Mouse (Mus musculus) testis, adult 2 months (tissue): ENCODE data around the gene Zdhhc11. TPM values are rescaled to one million over a fixed set of nuclear protein-coding genes. Genes with fewer than 3 reads are reported as not detected.
A peak's percentile ranks its signal among the peaks of the same experiment; 100 is the strongest.

Experiments
- H3K27ac ChIP-seq: fragments of 200-500 bp; 2 replicates; pipeline ENCODE4 v1.5.1; 2012; ENCODE audit warnings: low read depth, low read length; ENCODE audit not compliant: control insufficient read depth, insufficient read depth
- H3K27me3 ChIP-seq: fragments of 200-500 bp; 2 replicates; pipeline ENCODE4 v1.6.1; 2012; ENCODE audit warnings: mild to moderate bottlenecking, low read length, moderate library complexity; ENCODE audit not compliant: control insufficient read depth, insufficient read depth
- H3K36me3 ChIP-seq: fragments of 200-500 bp; 2 replicates; pipeline ENCODE4 v1.6.1; 2012; ENCODE audit warnings: mild to moderate bottlenecking, low read length; ENCODE audit not compliant: control insufficient read depth, insufficient read depth
- H3K4me1 ChIP-seq: fragments of 200-500 bp; 2 replicates; pipeline ENCODE4 v1.6.1; 2012; ENCODE audit warnings: low read length; ENCODE audit not compliant: control insufficient read depth, insufficient read depth
- H3K4me3 ChIP-seq: fragments of 200-500 bp; 2 replicates; pipeline ENCODE4 v1.5.1; 2012; ENCODE audit warnings: low read depth, mild to moderate bottlenecking, low read length, moderate library complexity, mixed read lengths; ENCODE audit not compliant: control insufficient read depth
- CTCF ChIP-seq: fragments of 200-500 bp; IDR thresholded peaks from 2 replicates; pipeline ENCODE4 v1.5.1; 2012; ENCODE audit warnings: low read depth, mild to moderate bottlenecking, inconsistent platforms, low read length, moderate library complexity; ENCODE audit not compliant: control insufficient read depth, insufficient read depth, insufficient replicate concordance
- POLR2A ChIP-seq: fragments of 200-500 bp; IDR thresholded peaks from 2 replicates; pipeline ENCODE4 v1.6.1; 2012; ENCODE audit warnings: low read depth, mild to moderate bottlenecking, inconsistent platforms, low read length, moderate library complexity; ENCODE audit not compliant: control insufficient read depth
- polyA plus RNA-seq: library from polyadenylated mRNA; depleted of rRNA; stranded (reverse); fragments of >200 nt; gene quantifications from 2 replicates; pipeline ENCODE4 v1.2.3, GENCODE M21; 2012

Zdhhc11 gene
- polyA plus RNA-seq, 1 experiment, result 44.3 TPM

DNA sequence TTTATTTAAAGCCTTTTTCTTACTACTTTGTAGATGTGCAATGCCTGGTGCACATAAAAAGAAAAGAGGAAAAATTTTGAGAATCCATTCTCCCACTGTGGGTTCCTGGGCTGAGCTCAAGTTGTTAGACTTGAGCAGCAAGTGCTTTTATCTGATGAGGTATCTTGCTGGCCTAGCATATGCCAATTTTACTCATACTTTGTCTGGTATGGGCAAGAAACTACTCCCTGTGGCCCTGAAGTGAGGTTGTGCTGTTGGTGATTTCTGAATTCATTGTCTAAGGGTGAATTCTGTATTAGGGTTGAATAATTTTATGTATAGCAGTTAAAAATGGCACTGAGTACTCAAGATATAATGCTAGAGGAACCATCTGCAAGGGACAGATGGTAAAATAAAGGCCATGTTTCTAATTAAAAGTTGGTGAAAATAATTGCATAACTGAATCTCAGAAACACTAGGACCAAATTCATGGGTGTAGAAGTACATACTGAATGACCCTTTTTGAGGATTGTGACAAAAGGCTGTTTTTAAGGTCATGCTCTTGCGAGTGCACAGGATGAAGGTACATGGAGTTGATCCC is 10.0 kb upstream of the Zdhhc11 start:
- TF ChIP-seq POLR2A, result no peak
- TF ChIP-seq CTCF, result no peak
- no peak overlapping the region for H3K27ac ChIP-seq
- H3K4me3 ChIP-seq, result no peak overlapping the region
- no peaks in the 10 kb centered on the region for H3K27me3 ChIP-seq
- peaks cover 1% of the 10 kb centered on the region; the same call in 1 of the 2 replicates for H3K36me3 ChIP-seq
- H3K4me1 ChIP-seq, result no peaks in the 10 kb centered on the region

DNA sequence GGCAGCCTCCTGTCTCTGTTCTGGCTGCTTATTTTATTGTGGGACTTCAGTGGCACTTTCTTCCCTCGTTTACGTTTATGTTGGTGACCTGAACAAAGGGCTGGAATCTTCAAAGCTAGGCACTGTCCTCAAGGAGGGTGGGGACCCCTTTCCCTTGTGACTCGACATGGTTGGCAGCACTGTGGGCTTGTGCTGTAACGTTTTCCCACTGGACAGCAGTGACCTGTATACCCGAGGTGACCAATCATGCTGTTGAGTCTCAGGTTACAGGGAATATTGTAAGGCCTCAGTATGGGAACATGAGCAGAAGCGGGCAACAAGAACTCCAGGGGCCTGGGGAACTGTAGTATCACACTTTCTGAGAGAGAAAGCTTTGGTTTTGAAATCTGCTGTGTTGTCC is 9.0 kb upstream of the Zdhhc11 start:
- H3K27me3 ChIP-seq, result no peaks in the 10 kb centered on the region
- no peak overlapping the region for H3K27ac ChIP-seq
- H3K4me1 ChIP-seq, result no peaks in the 10 kb centered on the region
- TF ChIP-seq POLR2A (no peak), CTCF (no peak)
- H3K36me3 ChIP-seq, result peaks cover 1% of the 10 kb centered on the region; the same call in 1 of the 2 replicates
- H3K4me3 ChIP-seq, result no peak overlapping the region

DNA sequence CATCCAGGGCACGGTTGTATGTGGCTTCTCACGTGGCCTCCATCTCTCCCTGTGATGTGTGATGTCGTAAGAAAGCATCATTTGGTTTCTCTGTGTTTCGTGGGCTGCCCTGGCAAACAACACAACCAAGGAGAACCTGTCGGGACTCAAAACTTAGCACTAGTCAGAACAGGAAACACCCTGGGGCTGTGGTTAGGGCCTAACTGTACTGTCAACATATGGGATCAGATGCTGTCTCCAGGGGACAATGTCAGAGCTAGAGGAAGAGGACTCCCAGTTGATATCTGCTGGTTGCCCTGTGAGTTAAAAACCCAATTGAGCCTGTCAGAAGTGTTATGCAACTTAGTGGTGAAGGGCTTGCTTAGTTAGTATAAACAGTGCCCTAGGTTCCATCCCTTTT is 8.1 kb upstream of the Zdhhc11 start:
- Histone ChIP-seq H3K27me3 (no peaks in the 10 kb centered on the region), H3K27ac (no peak overlapping the region), H3K36me3 (peaks cover 1% of the 10 kb centered on the region; the same call in 1 of the 2 replicates), H3K4me1 (no peaks in the 10 kb centered on the region), H3K4me3 (no peak overlapping the region)
- no peak for TF ChIP-seq POLR2A
- no peak for TF ChIP-seq CTCF

DNA sequence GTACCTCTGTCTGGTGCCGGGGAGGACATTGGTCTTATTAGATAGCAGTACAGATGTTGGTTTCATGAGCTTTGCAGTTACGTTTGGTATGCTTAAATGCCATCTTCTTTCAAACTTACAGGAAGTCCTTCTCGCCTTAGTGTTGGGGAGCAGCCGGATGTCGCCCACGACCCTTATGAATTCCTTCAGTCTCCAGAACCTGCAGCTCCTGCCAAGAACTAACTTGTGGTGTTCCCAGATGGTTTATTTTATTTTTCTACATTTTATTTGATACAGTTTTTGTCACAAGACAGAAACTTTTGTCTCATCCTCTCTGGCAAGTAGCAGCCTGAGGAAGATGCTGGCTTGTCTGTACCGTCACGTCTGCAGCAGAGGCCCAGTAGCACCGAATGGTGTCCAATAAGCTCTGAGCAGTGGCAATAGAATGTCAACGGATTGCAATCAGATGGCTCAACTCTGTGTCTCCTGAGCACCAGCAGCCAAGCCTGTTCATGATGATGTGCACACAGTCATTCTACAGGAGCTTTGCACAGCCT is 3.5 kb upstream of the Zdhhc11 start:
- no peaks in the 10 kb centered on the region; the same call in 1 of the 2 replicates for H3K36me3 ChIP-seq
- H3K4me1 ChIP-seq, result no peaks in the 10 kb centered on the region
- no peaks in the 10 kb centered on the region for H3K27me3 ChIP-seq
- no peak overlapping the region for H3K4me3 ChIP-seq
- TF ChIP-seq CTCF (no peak), POLR2A (no peak)
- H3K27ac ChIP-seq, result no peak overlapping the region

DNA sequence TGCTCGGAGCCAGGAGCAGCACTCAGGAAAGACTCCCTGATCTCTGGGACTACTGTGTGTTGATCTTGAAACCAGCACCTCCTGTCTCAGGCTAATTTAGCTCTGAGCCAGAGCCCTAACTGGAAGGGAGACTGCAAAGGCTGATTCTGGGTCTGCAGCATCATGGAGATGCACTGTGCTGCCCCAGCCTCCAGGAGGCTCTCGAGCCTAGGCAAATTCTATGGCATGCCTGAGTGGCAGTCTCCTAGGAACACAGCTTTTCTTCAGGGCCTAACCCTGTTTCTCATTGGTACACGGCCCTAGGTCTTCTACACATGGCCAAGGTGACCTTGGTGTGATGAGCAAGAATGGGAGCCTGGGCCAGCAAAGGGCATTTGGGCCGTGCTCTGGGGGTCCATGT is 2.5 kb upstream of the Zdhhc11 start:
- no peaks in the 10 kb centered on the region; the same call in 1 of the 2 replicates for H3K36me3 ChIP-seq
- peak overlapping the region; percentile 43 for H3K4me3 ChIP-seq
- TF ChIP-seq CTCF (peak; percentile 37; the same call in 1 of the 2 replicates), POLR2A (no peak)
- no peak overlapping the region for H3K27ac ChIP-seq
- no peaks in the 10 kb centered on the region for H3K4me1 ChIP-seq
- H3K27me3 ChIP-seq, result no peaks in the 10 kb centered on the region

DNA sequence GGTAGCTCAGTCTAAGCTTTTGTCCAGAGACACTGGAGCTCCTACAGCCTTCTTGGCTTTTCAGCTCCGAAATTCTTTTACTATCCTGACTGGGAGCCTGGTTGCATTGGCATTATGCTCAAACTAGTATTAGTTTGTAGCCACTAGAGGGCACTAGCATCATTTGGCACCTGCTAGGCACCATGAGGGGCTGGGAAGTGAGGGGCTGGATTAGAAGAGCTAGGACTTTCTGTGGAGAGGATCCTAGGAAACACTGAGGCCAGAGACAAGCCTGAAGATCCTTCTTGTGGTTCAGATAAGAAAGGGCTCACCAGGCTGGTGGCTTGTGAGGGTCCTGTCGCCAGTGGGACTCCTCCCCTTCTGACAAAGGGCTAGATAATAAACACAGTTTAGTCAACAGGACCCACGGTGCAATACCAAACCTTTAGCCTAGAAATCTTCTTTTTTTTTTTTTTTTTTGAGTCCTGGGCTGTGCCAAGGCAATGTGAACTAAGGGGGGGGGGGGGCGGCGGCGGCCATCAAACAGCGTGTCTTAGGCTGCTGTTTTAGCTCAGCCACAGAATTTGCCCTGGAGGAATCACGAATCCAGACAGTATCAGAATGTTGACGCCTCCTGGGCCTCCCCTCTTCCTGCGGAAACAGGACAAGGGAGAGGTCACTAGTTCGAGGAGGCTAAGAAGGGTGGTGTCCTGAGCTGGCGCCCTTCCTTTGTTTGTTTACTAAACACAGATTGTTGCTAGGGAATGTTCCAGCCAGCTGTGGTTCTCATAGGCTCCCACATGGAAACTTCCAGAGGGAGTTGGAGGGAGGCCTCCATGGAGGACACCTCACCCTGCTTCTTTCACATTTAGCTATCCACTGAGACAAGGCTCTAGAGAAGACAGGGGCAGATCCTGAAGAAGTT is 7.1 kb downstream of the Zdhhc11 start:
- Histone ChIP-seq H3K4me3 (peak overlapping the region; percentile 51), H3K36me3 (no peaks in the 10 kb centered on the region), H3K4me1 (peaks cover 6% of the 10 kb centered on the region; the same call in 1 of the 2 replicates), H3K27ac (0 out of 2 replicates have a peak overlapping the region, but pooled peaks have one; percentile 32), H3K27me3 (no peaks in the 10 kb centered on the region)
- TF ChIP-seq POLR2A (no peak), CTCF (peak; percentile 54; the same call in 1 of the 2 replicates)

DNA sequence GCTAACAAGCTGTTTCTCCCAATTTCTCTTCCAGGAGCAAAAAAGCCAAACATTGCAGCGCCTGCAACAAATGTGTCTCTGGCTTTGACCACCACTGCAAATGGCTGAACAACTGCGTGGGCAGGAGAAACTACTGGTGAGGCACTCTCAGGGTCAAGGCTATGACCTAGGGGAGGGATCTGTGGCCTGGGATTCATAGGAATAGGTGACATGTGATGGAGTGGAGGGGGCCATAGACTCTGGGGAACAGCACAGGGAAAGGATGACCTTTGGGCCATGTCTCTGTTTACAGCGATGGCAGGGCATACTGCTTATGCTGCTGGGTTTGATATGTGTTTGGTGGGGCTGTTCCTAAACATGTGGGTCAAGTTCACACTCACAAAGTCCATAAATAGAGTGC is 10.9 kb downstream of the Zdhhc11 start:
- Histone ChIP-seq H3K4me3 (no peak overlapping the region), H3K27me3 (no peaks in the 10 kb centered on the region), H3K4me1 (peaks cover 6% of the 10 kb centered on the region; the same call in 1 of the 2 replicates), H3K36me3 (no peaks in the 10 kb centered on the region), H3K27ac (no peak overlapping the region)
- no peak for TF ChIP-seq POLR2A
- no peak for TF ChIP-seq CTCF
